Mouse (Mus musculus) bone marrow macrophage, adult 2 months (primary cell): ENCODE measurements around the gene Sh3tc1.

Experiments used
- CTCF ChIP-seq: IDR thresholded peaks from 2 replicates; pipeline ENCODE4 v1.5.1; 2012; ENCODE audit warnings: low read depth, mild to moderate bottlenecking, low read length, moderate library complexity
- POLR2A ChIP-seq: IDR thresholded peaks from 2 replicates; pipeline ENCODE4 v1.6.1; 2012; ENCODE audit warnings: mild to moderate bottlenecking, low read depth, low read length, borderline replicate concordance

GRCm38 (mm10) chr5:35652872-35653271 is 86.9 kb downstream of the Sh3tc1 start:
- TF ChIP-seq POLR2A (no peak), CTCF (no peak)
